Comparison of ENCODE assay signal across 1 mouse cellular context in the genomic region with DNA sequence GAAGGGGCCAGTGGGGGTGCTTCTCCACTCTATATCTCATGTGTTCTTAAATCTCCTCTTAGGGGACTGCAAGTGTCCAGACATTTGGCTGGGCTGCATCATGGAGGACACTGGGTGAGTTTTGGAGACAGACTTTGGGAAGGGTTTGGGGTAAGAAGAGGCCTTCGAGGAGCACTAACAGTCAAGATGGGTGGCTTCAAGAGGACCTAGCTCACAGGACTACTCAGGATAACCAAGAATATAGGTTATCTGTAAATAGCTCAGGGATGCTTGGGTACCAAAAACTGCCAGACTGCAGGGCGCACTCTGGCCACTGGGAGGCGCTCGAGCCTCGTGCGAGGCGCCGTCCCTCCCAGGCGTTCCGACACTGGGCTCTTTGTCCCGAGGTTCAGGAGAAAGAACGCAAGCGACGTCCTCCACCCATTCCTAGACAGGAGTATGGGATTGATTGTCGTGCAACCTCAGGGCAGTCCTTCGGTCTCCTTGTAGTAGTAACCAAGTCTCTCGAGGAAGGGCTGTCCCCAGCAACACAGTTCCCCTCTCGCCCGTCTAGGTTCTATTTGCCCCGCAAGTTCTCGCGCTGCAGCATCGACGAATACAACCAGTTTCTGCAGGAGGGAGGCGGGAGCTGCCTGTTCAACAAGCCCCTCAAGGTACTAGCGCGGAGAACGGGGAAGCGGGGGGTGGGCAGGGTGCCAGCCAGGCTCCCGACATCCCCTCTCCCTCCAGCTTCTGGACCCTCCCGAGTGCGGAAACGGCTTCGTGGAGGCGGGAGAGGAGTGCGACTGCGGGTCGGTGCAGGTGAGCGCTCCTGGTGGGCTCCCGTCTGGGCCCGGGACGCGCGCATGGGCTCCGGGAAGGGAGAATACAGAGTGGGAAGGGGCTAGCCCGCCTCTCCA.
A peak's percentile ranks its signal among the peaks of the same experiment; 100 is the strongest.
TF ChIP-seq lines count a peak whose summit lies in the region.

No protein-coding gene starts in this region.

TF ChIP-seq in MEL, 35 proteins besides CTCF, POLR2A, EP300 and RAD21 (continued from another document):
- TF ChIP-seq MYC (IDR thresholded peaks at IDR 0.05; ENCODE audit: low read depth, low read length) (peak; percentile 57), E2F4 (IDR thresholded peaks at IDR 0.05; ENCODE audit: borderline replicate concordance, low read depth, low read length) (no peak), TAL1 (IDR thresholded peaks at IDR 0.05; ENCODE audit: low read length) (no peak), MAFK (IDR thresholded peaks at IDR 0.05; ENCODE audit: borderline replicate concordance, low read depth, low read length) (no peak), MAX (IDR thresholded peaks at IDR 0.05; ENCODE audit: low read length) (no peak), HCFC1 (IDR thresholded peaks at IDR 0.05; ENCODE audit: low read depth, low read length) (0 out of 2 replicates have a peak, but pooled peaks have one; percentile 38)
